Mouse (Mus musculus): ENCODE data around the gene Rhbdl3. TPM values are rescaled to one million over a fixed set of nuclear protein-coding genes. Genes with fewer than 3 reads are reported as not detected.

Gene Rhbdl3
- polyA plus RNA-seq, 1 experiment from 2014 or later, result 13.4 TPM

DNA sequence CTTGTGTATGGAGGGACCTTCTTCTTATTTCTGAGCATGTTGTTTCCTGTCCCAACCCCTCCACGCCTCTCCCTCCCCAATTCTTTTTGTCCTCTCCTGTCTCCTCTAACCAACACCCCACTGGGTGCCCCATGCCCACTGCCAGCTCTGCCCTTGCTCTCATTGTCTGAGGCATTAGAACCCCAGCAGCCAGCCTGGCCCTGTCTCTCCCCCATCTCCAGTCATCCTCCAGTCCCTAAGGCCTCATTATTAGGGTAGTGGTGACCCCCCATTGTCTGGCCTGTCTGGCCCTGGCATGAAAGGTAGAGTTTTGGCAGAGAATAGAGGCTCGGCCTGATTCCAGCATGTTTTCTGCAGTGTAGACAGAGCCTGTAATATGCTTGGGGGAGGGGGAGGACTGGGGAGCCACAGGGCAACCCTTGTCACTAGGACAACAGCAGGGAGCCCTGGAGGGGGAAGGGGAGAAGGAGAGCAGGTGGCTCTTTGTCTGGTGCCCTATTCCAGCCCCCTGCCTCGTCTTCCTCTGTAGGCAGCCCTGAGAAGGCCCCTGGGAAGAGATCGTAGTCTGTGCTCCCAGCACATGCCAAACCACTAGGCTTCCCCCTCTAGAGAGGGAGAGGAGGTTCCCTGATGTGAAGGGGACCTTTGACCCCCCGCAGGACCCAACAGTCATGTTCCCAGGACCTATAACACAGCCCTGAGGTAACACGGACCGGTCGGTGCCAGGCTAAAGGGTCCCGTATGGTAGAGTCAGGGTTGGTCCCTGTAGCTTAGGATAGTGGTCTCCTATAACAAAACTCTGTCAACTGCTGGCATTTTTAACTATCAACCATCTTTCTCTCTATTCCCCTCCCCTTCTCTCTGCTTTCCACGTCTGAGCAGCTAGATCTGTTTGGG, 15.3 kb downstream of the Rhbdl3 start:
- Histone ChIP-seq H3K4me3 (ENCODE audit: low read depth, low read length) (no peak overlapping the region), H3K9me3 (ENCODE audit: control insufficient read depth, low read length) (no peaks in the 10 kb centered on the region), H3K27ac (ENCODE audit: low read depth, low read length) (peak overlapping the region; percentile 83), H3K27me3 (ENCODE audit: control insufficient read depth, insufficient read depth, low read length) (no peaks in the 10 kb centered on the region), H3K9ac (ENCODE audit: low read depth, low read length) (peak overlapping the region; percentile 34; the same call in 1 of the 2 replicates), H3K4me2 (replicated peaks; ENCODE audit: low read depth, low read length) (no peak overlapping the region), H3K4me1 (replicated peaks; ENCODE audit: control insufficient read depth, insufficient read depth, low read length) (peaks cover 23% of the 10 kb centered on the region), H3K36me3 (ENCODE audit: control insufficient read depth, insufficient read depth, low read length) (no peaks in the 10 kb centered on the region)
- DNase-seq (ENCODE audit: low spot score) (peak; percentile 66), ATAC-seq (ENCODE audit: low FRiP score) (peak; percentile 79)
- WGBS, result 34% methylated on average over 10 of the region's 10 CpGs

GRCm38 (mm10) chr11:80323255-80323654, 22.5 kb downstream of the Rhbdl3 start:
- H3K27me3 ChIP-seq (ENCODE audit: control insufficient read depth, insufficient read depth, low read length), result no peaks in the 10 kb centered on the region
- DNase-seq (ENCODE audit: low spot score), result no peak
- no peaks in the 10 kb centered on the region for H3K36me3 ChIP-seq (ENCODE audit: control insufficient read depth, insufficient read depth, low read length)
- H3K9me3 ChIP-seq (ENCODE audit: control insufficient read depth, low read length), result no peaks in the 10 kb centered on the region
- H3K4me3 ChIP-seq (ENCODE audit: low read depth, low read length), result no peak overlapping the region
- no peak overlapping the region for H3K9ac ChIP-seq (ENCODE audit: low read depth, low read length)
- 0 out of 2 replicates have a peak, but pooled peaks cover 3% of the 10 kb centered on the region for H3K4me1 ChIP-seq (replicated peaks; ENCODE audit: control insufficient read depth, insufficient read depth, low read length)
- H3K27ac ChIP-seq (ENCODE audit: low read depth, low read length), result no peak overlapping the region
- no peak overlapping the region for H3K4me2 ChIP-seq (replicated peaks; ENCODE audit: low read depth, low read length)
- 50% methylated on average over 13 of the region's 13 CpGs for WGBS
- ATAC-seq (ENCODE audit: low FRiP score), result peak; percentile 22; the same call in 1 of the 2 replicates

DNA sequence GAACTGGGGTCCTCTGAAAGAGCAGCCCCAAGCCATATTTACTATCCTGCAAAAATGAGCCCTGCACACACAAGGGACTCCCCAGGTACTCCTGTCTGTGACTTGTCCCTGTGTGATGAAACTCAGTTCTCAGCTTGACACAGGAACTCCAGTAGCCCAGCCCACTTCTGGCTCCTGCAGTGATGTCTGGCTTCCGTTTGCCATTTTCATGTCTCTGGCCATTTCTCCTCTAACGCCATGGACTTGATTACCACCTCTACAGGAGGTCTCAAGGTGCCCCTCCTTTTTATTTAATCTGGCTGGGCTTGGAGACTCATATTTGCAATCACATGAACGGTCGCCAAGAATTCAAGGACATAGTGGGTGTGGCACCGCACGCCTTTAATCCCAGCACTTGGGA, 23.9 kb downstream of the Rhbdl3 start:
- DNase-seq (ENCODE audit: low spot score) (no peak), ATAC-seq (ENCODE audit: low FRiP score) (no peak)
- H3K36me3 ChIP-seq (ENCODE audit: control insufficient read depth, insufficient read depth, low read length), result no peaks in the 10 kb centered on the region; the same call in 1 of the 2 replicates
- H3K4me2 ChIP-seq (replicated peaks; ENCODE audit: low read depth, low read length), result no peak overlapping the region
- H3K4me3 ChIP-seq (ENCODE audit: low read depth, low read length), result no peak overlapping the region
- H3K9ac ChIP-seq (ENCODE audit: low read depth, low read length), result no peak overlapping the region
- no peaks in the 10 kb centered on the region for H3K9me3 ChIP-seq (ENCODE audit: control insufficient read depth, low read length)
- 83% methylated on average over 6 of the region's 6 CpGs for WGBS
- H3K27ac ChIP-seq (ENCODE audit: low read depth, low read length), result no peak overlapping the region
- H3K27me3 ChIP-seq (ENCODE audit: control insufficient read depth, insufficient read depth, low read length), result no peaks in the 10 kb centered on the region
- 0 out of 2 replicates have a peak, but pooled peaks cover 3% of the 10 kb centered on the region for H3K4me1 ChIP-seq (replicated peaks; ENCODE audit: control insufficient read depth, insufficient read depth, low read length)

- H3K4me2 ChIP-seq (replicated peaks; ENCODE audit: low read depth, low read length), result no peak overlapping the region
- no peak for DNase-seq (ENCODE audit: low spot score)
These were observed 32.1 kb downstream of the Rhbdl3 start for GRCm38 (mm10) chr11:80332709-80333400.

GRCm38 (mm10) chr11:80335609-80336350, 35.1 kb downstream of the Rhbdl3 start:
- no peak overlapping the region for H3K9ac ChIP-seq (ENCODE audit: low read depth, low read length)
- no peaks in the 10 kb centered on the region for H3K27me3 ChIP-seq (ENCODE audit: control insufficient read depth, insufficient read depth, low read length)
- H3K9me3 ChIP-seq (ENCODE audit: control insufficient read depth, low read length), result no peaks in the 10 kb centered on the region
- ATAC-seq (ENCODE audit: low FRiP score) (peak; percentile 94), DNase-seq (ENCODE audit: low spot score) (peak; percentile 79)
- H3K36me3 ChIP-seq (ENCODE audit: control insufficient read depth, insufficient read depth, low read length), result no peaks in the 10 kb centered on the region
- peaks cover 12% of the 10 kb centered on the region for H3K4me1 ChIP-seq (replicated peaks; ENCODE audit: control insufficient read depth, insufficient read depth, low read length)
- H3K4me3 ChIP-seq (ENCODE audit: low read depth, low read length), result no peak overlapping the region
- peak overlapping the region; percentile 73 for H3K27ac ChIP-seq (ENCODE audit: low read depth, low read length)
- no peak overlapping the region for H3K4me2 ChIP-seq (replicated peaks; ENCODE audit: low read depth, low read length)
- WGBS, result 2% methylated on average over 7 of the region's 7 CpGs

More at GRCm38 (mm10) chr11:80332709-80333400, 32.1 kb downstream of the Rhbdl3 start:
- WGBS, result 76% methylated on average over 12 of the region's 12 CpGs
- Histone ChIP-seq H3K36me3 (ENCODE audit: control insufficient read depth, insufficient read depth, low read length) (no peaks in the 10 kb centered on the region; the same call in 1 of the 2 replicates), H3K9ac (ENCODE audit: low read depth, low read length) (no peak overlapping the region), H3K27ac (ENCODE audit: low read depth, low read length) (no peak overlapping the region), H3K9me3 (ENCODE audit: control insufficient read depth, low read length) (no peaks in the 10 kb centered on the region), H3K4me3 (ENCODE audit: low read depth, low read length) (no peak overlapping the region), H3K4me1 (replicated peaks; ENCODE audit: control insufficient read depth, insufficient read depth, low read length) (peaks cover 12% of the 10 kb centered on the region), H3K27me3 (ENCODE audit: control insufficient read depth, insufficient read depth, low read length) (no peaks in the 10 kb centered on the region)
- ATAC-seq (ENCODE audit: low FRiP score), result no peak

DNA sequence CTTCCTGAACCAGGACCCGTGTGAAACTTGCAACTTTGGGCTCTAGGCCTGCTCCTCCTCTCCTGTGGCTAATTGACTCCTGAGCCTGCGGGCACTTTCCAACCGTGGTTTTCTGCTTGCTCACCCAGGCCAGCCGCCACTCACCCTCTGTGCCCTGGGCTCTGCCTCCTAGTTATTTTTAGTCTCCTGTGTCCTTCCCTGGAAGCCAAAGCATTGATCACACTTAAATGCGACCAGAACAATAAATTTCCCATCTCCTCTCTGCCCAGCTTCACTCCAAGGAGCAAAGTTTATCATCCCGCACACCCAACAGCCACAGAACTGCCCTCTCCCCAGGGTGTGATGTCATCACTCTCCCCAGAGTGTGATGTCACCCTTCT, 35.6 kb downstream of the Rhbdl3 start:
- peaks cover 12% of the 10 kb centered on the region for H3K4me1 ChIP-seq (replicated peaks; ENCODE audit: control insufficient read depth, insufficient read depth, low read length)
- no peak overlapping the region for H3K4me3 ChIP-seq (ENCODE audit: low read depth, low read length)
- no peaks in the 10 kb centered on the region for H3K27me3 ChIP-seq (ENCODE audit: control insufficient read depth, insufficient read depth, low read length)
- ATAC-seq (ENCODE audit: low FRiP score) (no peak), DNase-seq (ENCODE audit: low spot score) (no peak)
- H3K9me3 ChIP-seq (ENCODE audit: control insufficient read depth, low read length), result no peaks in the 10 kb centered on the region
- no peak overlapping the region for H3K9ac ChIP-seq (ENCODE audit: low read depth, low read length)
- 14% methylated on average over 6 of the region's 6 CpGs for WGBS
- no peaks in the 10 kb centered on the region for H3K36me3 ChIP-seq (ENCODE audit: control insufficient read depth, insufficient read depth, low read length)
- no peak overlapping the region for H3K4me2 ChIP-seq (replicated peaks; ENCODE audit: low read depth, low read length)
- H3K27ac ChIP-seq (ENCODE audit: low read depth, low read length), result peak overlapping the region; percentile 73

DNA sequence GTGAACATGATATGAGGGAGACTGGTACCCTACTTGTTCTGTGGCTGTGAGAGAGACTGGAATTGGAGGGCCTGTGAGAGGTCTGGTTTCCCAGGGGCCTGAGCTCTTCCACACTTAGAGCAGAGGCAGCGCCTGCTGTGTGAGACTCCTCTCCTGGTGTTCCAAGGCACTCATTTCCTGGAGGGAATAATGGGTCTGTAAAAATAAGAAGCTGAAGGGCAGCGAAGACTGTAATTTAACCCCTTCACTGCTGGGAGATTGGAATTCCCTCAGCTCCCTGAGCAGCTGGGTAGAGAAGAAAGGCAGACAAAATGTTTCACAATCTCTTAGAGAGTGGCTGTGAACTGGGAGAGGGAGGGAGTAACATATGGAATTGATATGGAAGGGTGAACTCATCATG, 41.8 kb downstream of the Rhbdl3 start:
- DNase-seq (ENCODE audit: low spot score), result peak; percentile 39
- Histone ChIP-seq H3K4me1 (replicated peaks; ENCODE audit: control insufficient read depth, insufficient read depth, low read length) (no peaks in the 10 kb centered on the region), H3K4me2 (replicated peaks; ENCODE audit: low read depth, low read length) (no peak overlapping the region), H3K9me3 (ENCODE audit: control insufficient read depth, low read length) (no peaks in the 10 kb centered on the region), H3K4me3 (ENCODE audit: low read depth, low read length) (no peak overlapping the region), H3K27me3 (ENCODE audit: control insufficient read depth, insufficient read depth, low read length) (no peaks in the 10 kb centered on the region), H3K36me3 (ENCODE audit: control insufficient read depth, insufficient read depth, low read length) (no peaks in the 10 kb centered on the region), H3K9ac (ENCODE audit: low read depth, low read length) (no peak overlapping the region), H3K27ac (ENCODE audit: low read depth, low read length) (no peak overlapping the region)
- 13% methylated on average over 2 of the region's 2 CpGs for WGBS
- ATAC-seq (ENCODE audit: low FRiP score), result no peak

- Histone ChIP-seq H3K36me3 (ENCODE audit: control insufficient read depth, insufficient read depth, low read length) (no peaks in the 10 kb centered on the region), H3K4me2 (replicated peaks; ENCODE audit: low read depth, low read length) (no peak overlapping the region), H3K4me1 (replicated peaks; ENCODE audit: control insufficient read depth, insufficient read depth, low read length) (no peaks in the 10 kb centered on the region), H3K4me3 (ENCODE audit: low read depth, low read length) (no peak overlapping the region), H3K27me3 (ENCODE audit: control insufficient read depth, insufficient read depth, low read length) (no peaks in the 10 kb centered on the region), H3K9ac (ENCODE audit: low read depth, low read length) (no peak overlapping the region), H3K27ac (ENCODE audit: low read depth, low read length) (no peak overlapping the region), H3K9me3 (ENCODE audit: control insufficient read depth, low read length) (no peaks in the 10 kb centered on the region)
- no peak for ATAC-seq (ENCODE audit: low FRiP score)
- peak; percentile 92 for DNase-seq (ENCODE audit: low spot score)
- WGBS, result 79% methylated on average over 5 of the region's 5 CpGs
These were observed 51.2 kb downstream of the Rhbdl3 start for GRCm38 (mm10) chr11:80351832-80352430.

All from hindbrain, embryonic 11.5 days (tissue).